Mouse (Mus musculus): ENCODE results near the gene Plk2. TPM values are rescaled to one million over a fixed set of nuclear protein-coding genes. Genes with fewer than 3 reads are reported as not detected.

The Plk2 gene
- polyA plus RNA-seq, 1 experiment from 2014 or later: 260 TPM

Other genes with a start within 250 kb of the Plk2 start
- gene Rab3c, start 114.0 kb upstream of the Plk2 start, polyA plus RNA-seq (2015; fragmentation: Nextera tagmentation; extraction: Ambion mirVana): 2.4 and 2.5 TPM in 2 replicates
- 0.56 and 0.72 TPM in 2 replicates for gene Gapt, start 37.8 kb upstream of the Plk2 start, polyA plus RNA-seq (2015; fragmentation: Nextera tagmentation; extraction: Ambion mirVana)

Data from lung, embryonic 15.5 days (tissue).